Mouse (Mus musculus) cerebellum, postnatal 36 days (tissue): ENCODE data around the gene Fermt3.
A peak's percentile ranks its signal among the peaks of the same experiment; 100 is the strongest.

ENCODE experiments used
- DNase-seq, 2 experiments: peaks; one replicate each; pipeline ENCODE4 v3.0.0; 2021 to 2022; ENCODE audit warnings: mixed read lengths in 2 of 2

Gene Fermt3

DNA sequence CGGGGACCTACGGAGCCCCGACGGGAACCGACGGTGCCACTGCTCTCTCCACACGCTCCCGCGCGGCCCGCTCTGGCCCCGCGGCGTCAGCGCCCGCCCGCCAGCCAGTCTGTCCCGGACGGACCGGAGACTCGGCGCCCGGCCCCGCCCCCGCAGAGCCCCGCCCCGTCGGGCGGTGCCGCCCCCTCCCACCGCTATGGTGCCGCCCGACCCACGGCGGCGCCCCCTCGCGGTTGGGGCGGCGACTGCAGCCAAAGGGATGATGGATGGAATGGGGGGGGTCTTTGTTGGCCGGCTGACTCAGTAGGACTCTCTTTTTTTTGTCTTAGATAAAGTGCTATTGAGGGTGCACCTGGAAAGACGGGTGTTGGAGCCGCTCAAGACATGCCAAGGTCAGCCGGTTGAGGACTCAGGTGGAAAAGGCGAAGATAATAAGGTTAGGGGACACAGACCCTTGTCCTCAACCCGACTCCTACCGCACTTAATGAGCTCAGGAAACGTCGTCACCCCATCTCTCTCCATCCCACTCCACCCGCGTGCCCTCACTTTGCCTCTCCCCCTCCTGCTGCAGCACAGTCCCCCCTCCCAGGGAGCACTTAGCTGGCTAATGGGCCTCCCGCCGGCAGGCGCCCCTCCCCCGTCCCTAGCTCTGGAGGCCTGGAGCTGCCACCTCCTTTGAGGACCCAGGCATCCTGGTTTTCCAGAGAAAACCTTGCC is 49.4 kb downstream of the Fermt3 start:
- DNase-seq: peak in 1 of 2 experiments; percentile 47

DNA sequence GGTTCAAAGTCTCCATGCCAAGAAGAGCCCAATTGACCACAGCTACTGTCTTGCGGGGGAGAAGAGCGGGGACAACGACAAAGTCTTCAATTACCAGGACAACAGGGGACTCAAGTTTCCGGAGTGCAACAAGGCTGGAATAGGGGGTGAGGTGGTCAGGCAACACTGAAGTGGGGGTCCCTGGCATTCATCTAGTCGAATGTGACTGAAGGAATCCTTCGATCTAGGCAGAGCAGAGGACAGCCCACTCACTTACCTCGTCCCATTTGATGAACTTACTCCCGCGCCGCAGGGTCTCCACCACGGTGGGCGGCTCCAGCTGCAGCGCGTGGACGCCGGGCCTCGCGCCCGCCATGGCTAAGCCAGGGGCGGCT is 50.0 kb downstream of the Fermt3 start:
- no peak for DNase-seq

DNA sequence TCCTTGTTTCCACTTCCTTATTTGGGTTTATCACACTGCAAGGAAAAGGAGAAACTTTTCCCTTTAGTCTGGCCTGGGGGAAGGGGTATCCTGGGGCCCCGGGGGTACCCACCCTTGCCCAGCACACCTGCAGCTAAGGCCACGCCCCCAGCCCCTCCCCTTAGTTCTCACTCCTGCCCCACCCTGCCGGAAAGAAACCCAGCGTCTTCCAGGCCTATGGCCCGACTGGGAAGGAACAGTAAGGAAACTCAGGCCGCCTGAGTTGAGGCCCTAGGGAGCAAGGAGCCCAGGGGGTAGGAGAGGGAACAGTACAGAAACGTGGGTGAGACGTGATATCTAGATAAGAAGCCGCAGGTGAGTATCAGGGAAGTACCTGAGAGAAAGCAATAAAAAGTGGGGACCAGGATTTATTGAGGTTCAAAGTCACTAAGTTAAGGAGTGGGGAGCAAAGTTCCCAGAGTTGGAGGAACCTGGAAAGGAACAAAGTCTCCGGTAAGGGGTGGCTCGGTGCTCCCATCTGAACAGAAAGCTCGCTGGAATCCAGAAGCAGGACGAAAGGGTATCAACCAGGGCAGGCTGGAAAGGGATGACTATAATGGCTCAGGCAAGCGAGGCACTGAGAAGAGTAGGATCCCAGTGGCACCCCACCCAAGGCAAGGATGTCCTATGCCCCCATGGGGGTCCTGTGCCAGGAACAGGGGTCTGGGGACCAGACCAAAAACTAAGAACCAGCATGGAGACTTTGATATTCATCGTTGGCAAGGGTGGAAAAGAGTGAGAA is 50.6 kb downstream of the Fermt3 start:
- DNase-seq: no peak

DNA sequence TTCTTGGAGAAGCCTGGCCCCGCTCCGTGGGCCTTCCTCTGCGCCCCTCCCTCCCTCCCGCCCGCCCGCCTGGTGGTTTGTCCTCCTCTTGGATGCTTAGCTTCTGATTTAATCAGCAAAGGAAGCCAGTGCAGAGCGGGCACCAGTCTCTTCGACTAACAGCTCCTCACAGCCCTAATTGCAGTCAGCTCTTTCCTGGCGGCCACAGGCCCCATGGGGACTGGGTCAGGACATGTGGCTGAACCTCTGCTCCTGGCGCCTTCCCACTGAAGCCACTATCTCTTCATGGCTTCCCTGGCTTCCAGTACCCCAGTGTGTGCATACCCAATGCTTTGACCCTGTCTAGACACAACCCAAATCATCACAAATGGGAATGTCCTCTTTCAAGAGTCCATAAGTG is 62.8 kb downstream of the Fermt3 start:
- DNase-seq: no peak

DNA sequence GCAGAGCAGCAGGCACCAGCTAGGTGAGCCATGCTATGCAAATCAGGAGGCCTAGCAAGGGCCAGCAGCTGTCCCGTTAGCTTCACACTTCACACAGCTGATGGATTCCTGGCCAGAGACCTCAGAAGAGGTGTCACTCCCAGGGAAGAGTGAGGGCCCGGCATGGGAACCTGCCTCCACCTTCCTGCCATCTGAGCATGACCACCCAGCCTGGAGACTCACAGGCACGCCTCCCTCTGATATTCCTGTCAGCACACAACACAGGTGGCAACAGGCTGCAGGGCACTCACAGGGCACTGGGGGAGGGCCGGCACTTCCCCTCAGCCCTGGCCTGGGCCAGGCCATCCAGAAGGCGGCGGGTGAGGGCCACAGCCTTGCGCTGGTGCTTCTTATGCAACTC is 63.8 kb downstream of the Fermt3 start:
- no peak for DNase-seq

DNA sequence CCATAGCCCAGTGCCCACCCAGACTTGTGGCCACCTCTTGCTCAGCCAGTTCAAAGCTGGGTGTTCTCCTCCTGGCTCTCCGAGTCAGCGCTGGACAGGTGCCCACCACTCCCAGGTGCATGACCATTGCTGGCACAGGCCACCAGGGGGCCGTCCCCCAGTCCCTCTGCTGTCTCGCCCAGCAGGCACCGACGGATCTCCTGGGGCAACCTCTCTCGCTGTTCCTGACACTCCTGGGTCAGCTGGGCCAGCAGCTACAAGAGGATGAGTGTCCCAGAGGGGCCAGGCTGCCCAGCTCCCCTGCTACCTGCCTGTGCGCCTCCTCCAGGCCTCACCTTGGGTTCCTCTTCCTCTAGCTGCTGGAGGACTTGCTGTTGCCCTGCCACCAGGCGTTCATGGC is 65.2 kb downstream of the Fermt3 start:
- DNase-seq: peak in 1 of 2 experiments; percentile 47

DNA sequence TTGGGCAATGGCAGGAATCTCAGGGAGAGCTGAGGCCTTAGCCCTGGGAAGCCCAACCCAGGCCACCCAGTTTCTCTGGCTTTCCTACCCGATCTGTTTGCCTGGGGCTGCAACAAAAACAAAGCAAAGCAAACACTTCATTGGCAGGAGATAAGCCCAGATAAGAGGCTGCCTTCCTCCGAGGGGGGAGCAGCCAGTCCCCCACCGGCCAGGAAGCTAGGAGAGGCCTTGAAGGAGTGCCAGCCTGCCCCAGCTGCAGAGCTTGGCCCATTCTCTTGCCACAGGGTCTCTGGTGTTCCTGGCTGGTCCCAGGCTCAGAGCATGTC is 66.6 kb downstream of the Fermt3 start:
- peak in 1 of 2 experiments; percentile 22 for DNase-seq

DNA sequence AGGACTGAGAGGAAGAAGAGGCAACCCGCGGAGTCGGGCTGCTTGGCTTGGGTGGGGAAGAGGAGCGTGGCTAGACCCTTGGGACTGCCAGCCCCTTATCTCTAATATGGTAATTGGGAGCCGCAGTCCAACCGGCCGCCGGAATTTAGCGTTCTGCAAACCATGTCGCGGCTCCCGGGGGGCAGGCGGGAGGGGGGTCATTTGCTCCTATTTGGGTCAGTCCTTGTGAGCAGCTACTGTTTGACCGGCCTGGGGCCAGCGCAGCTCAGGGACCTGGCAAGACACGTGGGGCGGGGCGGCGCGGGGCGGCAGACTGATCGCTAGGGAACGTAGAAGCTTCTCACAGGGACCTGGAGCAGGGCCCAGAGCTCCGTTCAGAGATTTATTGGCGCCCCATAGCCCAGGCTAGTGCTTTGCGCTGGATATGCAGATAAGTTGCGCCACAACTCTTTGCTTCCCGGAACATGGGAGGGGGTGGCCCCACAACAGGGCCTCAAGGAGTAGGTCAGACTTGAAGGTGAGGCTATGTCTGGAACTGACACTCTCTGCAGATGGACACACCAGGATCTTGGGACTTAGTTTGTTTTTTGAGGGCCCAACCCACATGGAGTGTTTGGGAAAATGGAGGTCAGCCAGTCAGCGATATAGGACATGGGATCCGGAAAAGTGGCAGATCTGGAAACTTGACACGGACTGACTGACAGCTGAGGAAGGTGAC is 67.1 kb downstream of the Fermt3 start:
- DNase-seq: peak; percentile 69 to 79

DNA sequence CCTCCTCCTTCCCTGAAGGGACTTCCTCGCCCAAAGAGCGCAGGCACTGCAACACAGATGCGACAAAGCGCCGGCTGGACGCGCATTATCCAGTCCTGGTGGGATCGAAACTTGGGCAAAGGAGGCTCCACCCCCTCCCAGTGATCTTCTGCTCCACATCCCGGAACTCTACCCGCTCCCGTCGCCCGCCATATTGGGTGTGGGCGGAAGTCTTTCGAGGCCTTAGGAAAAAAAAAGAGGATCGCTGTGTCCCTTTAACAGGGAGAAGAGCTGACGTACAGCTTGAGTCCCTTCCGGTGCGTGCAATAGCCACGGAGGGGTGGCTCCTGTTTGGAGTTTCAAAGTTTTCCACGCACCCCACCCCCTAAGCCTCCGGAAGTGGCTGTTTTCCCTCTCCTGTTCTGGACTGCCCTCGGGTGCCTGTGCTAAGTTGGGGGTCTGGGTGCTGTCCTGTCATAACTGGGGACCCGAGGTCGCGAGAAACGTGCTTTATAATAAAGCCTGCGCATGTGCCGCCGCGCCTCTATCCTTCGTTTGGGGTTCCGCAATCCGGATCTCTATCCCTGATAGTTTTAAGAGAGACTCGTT is 67.8 kb downstream of the Fermt3 start:
- DNase-seq: peak; percentile 92 to 93

DNA sequence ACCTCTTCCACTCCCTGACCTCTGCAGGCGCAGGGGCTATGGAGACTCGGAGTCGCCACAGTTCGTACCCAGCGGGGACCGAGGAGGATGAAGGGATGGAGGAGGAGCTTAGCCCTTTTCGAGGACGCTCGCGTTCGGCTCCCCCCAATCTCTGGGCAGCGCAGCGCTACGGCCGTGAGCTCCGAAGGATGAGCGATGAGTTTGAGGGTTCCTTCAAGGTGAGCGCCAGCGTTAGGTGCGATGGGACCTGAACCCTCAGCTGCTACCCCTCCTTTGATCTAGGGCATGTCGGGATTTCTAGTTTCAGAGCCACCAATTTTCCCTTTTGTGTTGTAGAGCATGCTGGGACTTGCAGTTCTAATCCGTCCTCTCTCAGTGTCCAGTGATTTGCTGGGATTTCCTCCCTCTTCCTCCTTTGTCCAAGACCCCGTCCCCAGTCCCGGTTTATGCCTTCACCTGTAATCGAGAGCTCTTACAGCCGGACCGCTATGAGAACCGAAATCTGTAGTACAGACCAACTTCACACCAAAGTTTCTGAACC is 68.6 kb downstream of the Fermt3 start:
- peak; percentile 56 to 69 for DNase-seq

DNA sequence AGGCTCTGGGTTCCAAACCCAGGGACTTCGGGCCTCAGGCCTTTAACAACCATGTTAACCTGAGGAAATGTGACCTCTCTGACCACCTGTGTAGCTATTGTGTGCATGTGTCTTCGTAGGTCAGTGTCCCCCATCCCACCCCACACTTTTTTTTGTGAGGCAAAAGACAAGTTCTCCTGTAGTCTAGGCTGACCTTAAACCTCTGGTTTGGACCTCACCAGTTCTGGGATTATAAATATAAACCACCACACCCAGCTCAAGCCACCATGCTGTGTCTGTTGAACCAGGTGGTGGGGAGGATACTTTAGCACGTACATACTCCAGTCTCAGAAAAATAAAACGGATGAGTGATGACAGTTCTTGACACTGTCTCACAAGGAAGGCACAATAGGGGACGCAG is 69.3 kb downstream of the Fermt3 start:
- DNase-seq: no peak

DNA sequence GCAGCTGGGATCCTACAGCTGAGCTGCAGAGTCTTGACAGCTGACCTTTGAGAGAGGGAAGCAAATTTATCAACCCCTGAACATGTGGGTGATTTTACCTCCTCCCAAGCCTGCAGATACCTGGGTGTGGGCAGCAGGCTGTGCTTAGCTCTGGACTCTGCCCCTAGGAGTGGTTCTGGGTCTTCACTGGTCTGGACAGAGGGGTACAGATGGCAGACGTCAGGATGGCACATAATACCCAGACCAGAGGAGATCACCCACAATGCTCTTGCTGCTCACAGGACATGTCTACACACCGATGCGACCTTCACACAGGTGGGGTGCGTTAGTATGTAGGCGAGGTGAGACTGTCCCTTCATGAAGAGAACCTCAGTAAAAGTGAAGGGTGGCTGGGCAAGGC is 69.7 kb downstream of the Fermt3 start:
- no peak for DNase-seq
